Mouse (Mus musculus) left cerebral cortex, adult 11 months (tissue): Measurements from ENCODE around the gene Gm13539.
"Not testable (repeated sequence)": the region's sequence is repeated elsewhere in the genome, so short reads cannot be mapped to it uniquely, and the experiment has no call there.

Experiments used
- DNase-seq: peaks from one replicate; pipeline ENCODE4 v3.0.0; 2022; ENCODE audit warnings: low spot score

Gm13539 gene

DNA sequence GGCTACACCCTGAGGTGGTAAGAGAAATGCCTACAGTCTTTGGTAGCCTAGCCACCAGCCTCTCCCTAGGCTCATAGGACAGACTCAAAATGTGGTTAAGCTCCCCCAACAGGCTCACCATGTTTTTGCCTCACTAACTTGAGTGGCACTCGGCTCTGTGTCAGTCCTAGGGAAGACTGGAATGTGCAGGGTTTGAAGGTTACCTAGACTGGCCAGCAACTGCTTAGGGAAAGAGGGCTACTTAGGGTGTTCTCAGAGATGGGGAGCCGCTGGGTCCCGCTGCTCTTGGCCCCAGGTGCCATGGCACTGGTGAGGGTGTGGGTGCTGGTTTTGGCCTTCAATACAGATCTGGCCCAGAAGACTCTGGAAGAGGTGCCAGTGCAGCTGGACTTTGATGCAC is at the start of gene Gm13539:
Gene Gm13539 (plus strand): TSS at position 301 of the 400 bp plus-strand sequence.
- no peak for DNase-seq

DNA sequence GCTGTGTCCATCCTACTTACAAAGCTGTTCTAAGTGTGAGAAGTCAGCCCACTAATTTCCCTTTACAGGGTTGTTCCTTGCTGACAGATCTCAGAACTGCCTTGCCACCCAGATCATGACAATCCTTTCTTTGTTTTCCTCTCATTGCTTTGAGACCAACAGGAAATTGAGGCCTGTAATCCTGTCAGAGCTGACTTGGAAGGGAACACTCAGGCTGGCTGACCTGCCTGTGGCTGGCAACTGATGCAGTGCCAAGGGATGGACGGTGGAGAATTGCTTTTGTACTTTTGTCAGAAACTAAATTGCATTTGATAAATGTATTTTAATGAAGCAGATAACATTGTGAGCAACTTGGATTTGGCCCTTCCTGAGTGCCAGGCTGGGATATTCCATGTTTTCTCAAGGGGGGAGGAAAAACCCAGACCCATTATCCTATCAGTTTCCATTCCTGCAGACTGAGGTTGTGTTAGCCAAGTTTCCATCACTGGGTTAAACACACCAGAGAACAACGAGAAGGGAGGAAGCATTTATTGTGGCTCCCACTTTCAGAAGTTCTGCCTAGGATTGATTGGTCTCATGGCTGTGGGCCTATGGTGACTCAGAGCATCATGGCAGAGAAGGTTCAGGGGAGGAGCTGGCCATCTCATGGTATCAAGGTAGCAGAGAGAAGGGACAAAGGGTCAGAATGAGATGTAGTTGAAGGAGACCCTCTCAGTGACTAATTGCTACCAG is 48.7 kb upstream of the Gm13539 start:
- DNase-seq = no peak

DNA sequence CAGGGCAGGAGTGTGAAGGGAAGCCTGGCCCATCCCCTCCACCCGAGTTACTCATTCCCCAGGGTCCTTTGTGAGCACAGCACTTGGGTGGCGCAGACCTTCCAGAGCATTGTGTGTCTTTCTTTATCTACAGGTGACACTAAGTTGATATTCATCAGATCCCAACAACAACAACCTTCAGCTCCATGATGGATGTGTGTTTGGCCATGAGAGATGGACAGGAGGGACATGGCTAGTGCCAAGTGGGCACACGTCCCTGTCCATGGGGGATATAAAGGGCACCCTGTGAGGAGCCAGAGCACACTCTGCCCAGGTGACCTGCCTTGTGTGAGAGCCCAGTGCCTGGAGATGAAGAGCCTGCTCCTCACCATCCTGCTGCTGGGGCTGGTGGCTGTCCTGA is 45.3 kb upstream of the Gm13539 start, which contains the start of gene Obp2b:
Gene Obp2b (plus strand): TSS at position 301 of the 400 bp plus-strand sequence.
- not testable (repeated sequence) for DNase-seq

- no peak for DNase-seq
These were observed 40.4 kb upstream of the Gm13539 start for GRCm38 (mm10) chr2:25741671-25742070.

- no peak for DNase-seq
These were observed 27.9 kb upstream of the Gm13539 start for GRCm38 (mm10) chr2:25754201-25754600.

- DNase-seq = no peak
These were observed 23.9 kb upstream of the Gm13539 start for GRCm38 (mm10) chr2:25758064-25758625.

DNA sequence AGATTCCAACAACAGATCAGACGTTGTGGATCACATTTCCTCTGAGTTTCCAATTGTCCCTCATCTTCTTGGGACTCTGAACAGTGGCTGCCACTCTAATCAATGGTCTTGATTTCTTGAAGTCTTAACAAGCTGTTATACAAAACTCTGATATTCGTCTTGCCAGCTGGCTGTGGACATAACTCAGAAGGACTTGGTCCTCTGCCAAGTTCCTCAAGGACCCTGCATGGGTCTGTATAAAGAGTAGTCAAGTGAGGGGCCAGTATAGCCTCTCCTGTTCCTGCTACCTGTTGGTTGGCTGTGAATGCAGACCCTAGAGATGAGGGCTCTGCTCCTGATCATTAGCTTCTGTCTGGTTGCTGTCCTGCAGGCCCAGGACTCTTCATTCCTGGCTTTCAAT is 16.8 kb upstream of the Gm13539 start, which contains the start of gene Lcn3:
Gene Lcn3 (plus strand): TSS at position 301 of the 400 bp plus-strand sequence.
- DNase-seq = no peak

GRCm38 (mm10) chr2:25767764-25768163 is 14.3 kb upstream of the Gm13539 start:
- no peak for DNase-seq

- DNase-seq = no peak
These were observed 8.6 kb upstream of the Gm13539 start for GRCm38 (mm10) chr2:25773507-25773906.

- no peak for DNase-seq
These were observed 7.4 kb upstream of the Gm13539 start for GRCm38 (mm10) chr2:25774640-25775039.

DNA sequence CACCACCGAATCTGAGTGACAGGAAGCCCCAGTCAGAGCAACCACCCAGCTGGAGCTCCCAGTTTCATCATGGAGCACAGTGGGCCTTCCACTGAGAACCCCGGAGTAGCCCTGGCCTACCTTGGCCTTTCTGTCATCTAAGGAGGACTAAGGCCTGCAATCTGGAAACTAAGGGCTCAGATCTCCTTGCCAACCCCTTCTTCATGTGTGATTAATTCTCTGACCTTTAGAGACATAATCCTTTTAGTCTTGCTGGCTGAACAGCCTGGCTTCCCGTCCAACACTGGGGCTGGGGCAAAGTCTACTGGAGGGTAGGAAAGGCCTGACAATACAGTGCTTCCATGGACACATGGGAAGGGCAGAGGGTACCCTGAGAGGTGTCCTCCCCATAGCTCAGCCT is 6.1 kb upstream of the Gm13539 start:
- no peak for DNase-seq

DNA sequence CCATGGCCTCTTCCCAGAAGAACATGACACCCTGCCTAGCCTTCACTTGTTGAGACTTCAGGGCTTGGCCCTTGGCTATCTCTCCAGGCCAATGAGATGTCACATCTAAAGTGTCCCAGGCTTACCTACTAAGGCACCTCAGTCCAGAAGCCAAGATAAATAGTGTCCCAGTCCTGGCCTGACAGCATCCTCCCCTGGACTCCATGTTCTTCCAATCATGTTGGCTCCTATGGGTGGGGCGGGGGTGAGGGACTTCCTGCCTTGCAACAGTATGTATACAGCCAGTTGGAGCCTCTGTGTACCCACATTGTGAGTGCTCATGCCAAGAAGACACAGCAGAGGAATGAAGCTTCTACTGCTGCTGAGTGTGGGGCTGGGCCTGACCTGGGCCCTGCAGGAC is 5.3 kb upstream of the Gm13539 start, which contains the start of gene Lcn11:
Gene Lcn11 (plus strand): TSS at position 301 of the 400 bp plus-strand sequence.
- no peak for DNase-seq

- no peak for DNase-seq
These were observed 3.0 kb upstream of the Gm13539 start for GRCm38 (mm10) chr2:25779076-25779475.

- no peak for DNase-seq
These were observed 1.1 kb upstream of the Gm13539 start for GRCm38 (mm10) chr2:25780921-25781320.

DNA sequence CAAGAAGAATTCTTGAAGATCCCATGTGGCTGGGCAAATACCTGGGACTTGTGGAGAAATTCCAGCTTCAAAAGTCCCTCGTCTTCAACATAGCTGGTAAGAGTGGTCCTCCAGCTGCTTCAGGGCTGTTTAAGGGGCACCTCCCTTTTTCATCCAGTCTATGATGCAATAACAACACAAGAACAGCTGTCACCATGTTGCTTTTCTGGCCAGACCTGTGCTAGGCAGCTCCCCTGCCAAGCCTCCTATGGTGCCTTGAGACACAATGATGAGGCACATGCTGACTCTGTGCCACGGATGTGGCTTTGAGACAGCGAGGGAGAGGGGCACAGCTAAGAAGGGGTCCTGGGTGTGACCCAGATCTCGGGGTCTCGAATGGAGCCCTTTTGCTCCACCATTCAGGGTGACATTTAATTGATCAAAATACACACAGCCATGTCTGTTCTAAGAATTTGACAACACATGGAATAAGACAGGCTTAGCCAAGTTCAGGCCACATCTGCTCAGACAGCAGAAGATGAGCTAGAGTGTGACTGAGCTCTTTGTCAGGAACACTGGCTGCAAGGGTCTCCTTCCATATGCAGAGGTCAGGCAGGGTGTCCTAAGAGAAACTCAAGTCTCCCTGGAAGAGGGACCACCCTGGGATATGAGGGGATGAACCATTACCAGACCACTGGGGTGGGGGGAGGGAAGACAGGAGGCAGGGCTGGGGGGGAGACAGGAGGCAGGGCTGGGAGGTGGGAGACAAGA is 3.7 kb downstream of the Gm13539 start:
- DNase-seq = no peak

GRCm38 (mm10) chr2:25789092-25789491 is 7.0 kb downstream of the Gm13539 start:
- DNase-seq = no peak

GRCm38 (mm10) chr2:25797635-25798034 is 15.6 kb downstream of the Gm13539 start:
- DNase-seq = no peak

DNA sequence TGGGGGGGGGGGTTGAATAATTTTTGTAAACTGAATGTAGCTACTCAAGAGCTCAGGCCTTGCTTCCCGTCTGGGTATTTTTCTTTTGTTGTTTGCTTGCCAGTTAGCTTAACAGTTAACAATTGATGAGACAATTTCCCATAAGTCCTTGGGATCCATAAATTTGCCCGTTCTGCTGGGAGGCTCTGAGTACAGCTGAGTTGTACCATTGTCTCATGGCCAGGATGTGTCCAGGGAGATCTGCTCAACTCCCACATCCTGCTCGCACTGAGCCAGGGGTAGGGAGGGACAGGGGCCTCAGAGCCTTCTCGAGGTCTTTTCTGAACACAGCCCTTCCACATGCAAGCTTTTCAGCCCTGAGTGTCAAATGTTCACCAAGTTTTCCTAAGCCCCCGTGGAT is 16.0 kb downstream of the Gm13539 start:
- DNase-seq = no peak

- no peak for DNase-seq
These were observed 29.7 kb downstream of the Gm13539 start for GRCm38 (mm10) chr2:25811711-25812110.

DNA sequence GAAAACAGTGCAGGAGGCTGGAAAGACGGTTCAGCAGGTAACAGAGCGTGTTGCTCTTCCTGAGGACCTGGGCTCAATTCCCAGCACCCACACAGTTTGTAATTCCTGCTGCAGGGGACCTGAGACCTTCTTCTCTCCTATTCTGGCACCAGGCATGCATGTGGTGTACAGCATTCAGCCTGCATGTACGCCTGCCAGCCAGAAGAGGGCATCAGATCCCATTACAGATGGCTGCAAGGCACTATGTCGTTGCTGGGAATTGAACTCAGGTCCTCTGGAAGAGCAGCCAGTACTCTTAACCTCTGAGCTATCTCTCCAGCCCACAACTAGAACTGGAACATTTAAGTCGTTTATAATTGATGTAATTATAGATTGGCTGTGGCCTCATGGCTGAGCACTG is 31.3 kb downstream of the Gm13539 start:
- DNase-seq = no peak

GRCm38 (mm10) chr2:25815748-25816147 is 33.7 kb downstream of the Gm13539 start, which contains the start of gene Glt6d1:
Glt6d1 (minus strand) TSS chr2:25815848.
- not testable (repeated sequence) for DNase-seq

- no peak for DNase-seq
These were observed 40.7 kb downstream of the Gm13539 start, which contains the start of gene Lcn9 for GRCm38 (mm10) chr2:25822806-25823205. Lcn9 (plus strand) TSS chr2:25823153.

GRCm38 (mm10) chr2:25824751-25825150 is 42.7 kb downstream of the Gm13539 start:
- no peak for DNase-seq
